Mouse (Mus musculus) urinary bladder, postnatal 25 days (tissue): Measurements from ENCODE around the gene Gm8138.
"Not testable (repeated sequence)": the region's sequence is repeated elsewhere in the genome, so short reads cannot be mapped to it uniquely, and the experiment has no call there.

ENCODE experiments used
- DNase-seq: peaks from one replicate; pipeline ENCODE4 v3.0.0; 2022; ENCODE audit warnings: low spot score

Gm8138 gene

GRCm38 (mm10) chr14:43416250-43416649, at the start of gene Gm8138:
Gene Gm8138, minus strand, starts transcription at chr14:43416350.
- DNase-seq, result not testable (repeated sequence)

GRCm38 (mm10) chr14:43361713-43362112, 54.4 kb downstream of the Gm8138 start:
- DNase-seq, result not testable (repeated sequence)
